Mouse (Mus musculus) kidney, embryonic 14.5 days (tissue): ENCODE data around the gene Gm12394. TPM values are rescaled to one million over a fixed set of nuclear protein-coding genes. Genes with fewer than 3 reads are reported as not detected.

Source experiments
- polyA plus RNA-seq: library from polyadenylated mRNA; unstranded; fragments of >200 nt; fragmentation: Nextera tagmentation; extraction: Ambion mirVana; gene quantifications from 2 replicates; pipeline ENCODE4 v1.2.1, GENCODE M21; 2014

Gm12394 gene
- polyA plus RNA-seq, 1 experiment from 2014 or later: 0.14 TPM

Other genes starting within 250 kb of the Gm12394 start
- gene Gm10591, start 244.6 kb downstream of the Gm12394 start, polyA plus RNA-seq: 2.3 TPM in 1 of 2 replicates, not detected in the other
- not detected in 2 replicates for gene Gm2564, start 227.1 kb downstream of the Gm12394 start, polyA plus RNA-seq
- gene Ccl27b, start 201.5 kb downstream of the Gm12394 start, polyA plus RNA-seq: not detected in 2 replicates
- gene Il11ra2, start 194.9 kb downstream of the Gm12394 start, polyA plus RNA-seq: not detected in 2 replicates
- gene 4930578G10Rik, start 121.2 kb downstream of the Gm12394 start, polyA plus RNA-seq: not detected in 2 replicates
- gene Ccl19, start 100.2 kb downstream of the Gm12394 start, polyA plus RNA-seq: not detected in 2 replicates
- gene Ccl21a, start 82.8 kb downstream of the Gm12394 start, polyA plus RNA-seq: 47.2 and 48.1 TPM in 2 replicates
- not detected in 2 replicates for gene Fam205a1, start 2.9 kb downstream of the Gm12394 start, polyA plus RNA-seq
- gene Fam205c, start 17.5 kb upstream of the Gm12394 start, polyA plus RNA-seq: 0.35 TPM in 1 of 2 replicates, not detected in the other
- gene Phf24, start 59.9 kb upstream of the Gm12394 start, polyA plus RNA-seq: 0.41 and 1.1 TPM in 2 replicates
- 5.1 and 6.8 TPM in 2 replicates for gene Dnajb5, start 93.0 kb upstream of the Gm12394 start, polyA plus RNA-seq
- gene 1700022I11Rik, start 112.8 kb upstream of the Gm12394 start, polyA plus RNA-seq: 0.34 and 0.37 TPM in 2 replicates
- gene Vcp, start 143.7 kb upstream of the Gm12394 start, polyA plus RNA-seq: 351 and 554 TPM in 2 replicates
- gene Fancg, start 153.7 kb upstream of the Gm12394 start, polyA plus RNA-seq: 11.8 and 16.9 TPM in 2 replicates
- gene Pigo, start 169.0 kb upstream of the Gm12394 start, polyA plus RNA-seq: 14.5 and 21.0 TPM in 2 replicates
- 353 and 454 TPM in 2 replicates for gene Stoml2, start 174.9 kb upstream of the Gm12394 start, polyA plus RNA-seq
- gene Fam214b, start 189.4 kb upstream of the Gm12394 start, polyA plus RNA-seq: 6.8 and 8.3 TPM in 2 replicates
- gene Unc13b, start 202.2 kb upstream of the Gm12394 start, polyA plus RNA-seq: 5.6 and 9.0 TPM in 2 replicates